Mouse (Mus musculus) sigmoid colon, adult 10 weeks (tissue): ENCODE results near the gene Tcte3. TPM values are rescaled to one million over a fixed set of nuclear protein-coding genes. Genes with fewer than 3 reads are reported as not detected.

Experiments
- polyA plus RNA-seq: library from polyadenylated mRNA; stranded (reverse); fragments of 350-450 nt; fragmentation: Illumina TruSeq; extraction: RNeasy Lipid Tissue Mini Kit (QIAGEN cat#74804); gene quantifications from one replicate; pipeline ENCODE4 v1.2.3, GENCODE M21; 2014; ENCODE audit warnings: low read depth, low replicate concordance

The Tcte3 gene
- polyA plus RNA-seq: not detected

DNA sequence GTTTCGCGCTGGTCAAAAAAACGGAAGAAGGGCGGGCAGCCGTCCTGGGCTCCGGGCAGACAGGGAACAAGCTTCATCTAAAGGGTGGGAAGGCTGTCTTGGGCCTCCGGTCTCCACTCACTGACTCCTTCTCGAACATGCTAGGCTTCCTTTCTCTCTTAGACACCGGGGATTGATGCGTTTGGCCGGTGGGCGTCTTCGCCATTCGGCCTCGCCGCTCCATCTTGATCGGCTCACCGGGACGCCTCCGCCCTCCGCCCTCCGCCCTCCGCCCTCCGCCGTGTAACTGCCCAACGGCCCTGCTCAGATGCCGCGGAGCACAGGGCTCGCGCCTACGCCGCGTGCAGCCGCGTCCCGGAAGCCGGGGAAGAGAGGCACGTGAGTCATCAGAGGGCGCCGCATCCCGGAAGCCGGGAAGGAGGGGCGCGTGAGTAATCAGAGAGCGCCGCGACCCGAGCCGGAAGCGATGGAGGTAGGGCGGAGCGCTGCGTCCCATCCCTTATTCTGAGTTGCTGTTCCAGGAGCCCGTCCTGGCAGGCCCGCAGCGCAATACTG lies at the start of gene Tcte3, which contains the start of the genes Ermard and Gm3448:
Gene Tcte3 (minus strand): TSS at position 314 of the 555 bp plus-strand sequence.
Gene Ermard (plus strand): TSS at position 34 of the 555 bp plus-strand sequence.
Gene Gm3448 (minus strand): TSS at position 363 of the 555 bp plus-strand sequence.

DNA sequence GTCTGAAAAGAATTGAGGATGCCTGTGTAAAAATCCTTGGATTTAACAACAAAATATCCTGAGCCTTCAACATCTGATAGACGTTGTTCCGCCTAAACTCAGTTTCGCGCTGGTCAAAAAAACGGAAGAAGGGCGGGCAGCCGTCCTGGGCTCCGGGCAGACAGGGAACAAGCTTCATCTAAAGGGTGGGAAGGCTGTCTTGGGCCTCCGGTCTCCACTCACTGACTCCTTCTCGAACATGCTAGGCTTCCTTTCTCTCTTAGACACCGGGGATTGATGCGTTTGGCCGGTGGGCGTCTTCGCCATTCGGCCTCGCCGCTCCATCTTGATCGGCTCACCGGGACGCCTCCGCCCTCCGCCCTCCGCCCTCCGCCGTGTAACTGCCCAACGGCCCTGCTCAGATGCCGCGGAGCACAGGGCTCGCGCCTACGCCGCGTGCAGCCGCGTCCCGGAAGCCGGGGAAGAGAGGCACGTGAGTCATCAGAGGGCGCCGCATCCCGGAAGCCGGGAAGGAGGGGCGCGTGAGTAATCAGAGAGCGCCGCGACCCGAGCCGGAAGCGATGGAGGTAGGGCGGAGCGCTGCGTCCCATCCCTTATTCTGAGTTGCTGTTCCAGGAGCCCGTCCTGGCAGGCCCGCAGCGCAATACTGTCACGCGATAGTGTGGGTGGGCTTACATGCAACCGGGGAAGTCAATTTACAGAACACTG lies 31.4 kb downstream of the Tcte3 start, which contains the start of gene Gm3435:
Gene Gm3435 (plus strand): TSS at position 471 of the 708 bp plus-strand sequence.

DNA sequence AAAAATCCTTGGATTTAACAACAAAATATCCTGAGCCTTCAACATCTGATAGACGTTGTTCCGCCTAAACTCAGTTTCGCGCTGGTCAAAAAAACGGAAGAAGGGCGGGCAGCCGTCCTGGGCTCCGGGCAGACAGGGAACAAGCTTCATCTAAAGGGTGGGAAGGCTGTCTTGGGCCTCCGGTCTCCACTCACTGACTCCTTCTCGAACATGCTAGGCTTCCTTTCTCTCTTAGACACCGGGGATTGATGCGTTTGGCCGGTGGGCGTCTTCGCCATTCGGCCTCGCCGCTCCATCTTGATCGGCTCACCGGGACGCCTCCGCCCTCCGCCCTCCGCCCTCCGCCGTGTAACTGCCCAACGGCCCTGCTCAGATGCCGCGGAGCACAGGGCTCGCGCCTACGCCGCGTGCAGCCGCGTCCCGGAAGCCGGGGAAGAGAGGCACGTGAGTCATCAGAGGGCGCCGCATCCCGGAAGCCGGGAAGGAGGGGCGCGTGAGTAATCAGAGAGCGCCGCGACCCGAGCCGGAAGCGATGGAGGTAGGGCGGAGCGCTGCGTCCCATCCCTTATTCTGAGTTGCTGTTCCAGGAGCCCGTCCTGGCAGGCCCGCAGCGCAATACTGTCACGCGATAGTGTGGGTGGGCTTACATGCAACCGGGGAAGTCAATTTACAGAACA lies 62.8 kb downstream of the Tcte3 start, which contains the start of the genes 9030025P20Rik and Gm3417:
Gene 9030025P20Rik (plus strand): TSS at position 107 of the 677 bp plus-strand sequence.
Gene Gm3417 (minus strand): TSS at position 429 of the 677 bp plus-strand sequence.

Other genes starting within 250 kb of the Tcte3 start
- gene Wdr27, start 98.3 kb downstream of the Tcte3 start, polyA plus RNA-seq: 2.8 TPM
- 148 TPM for gene 1600012H06Rik, start 98.3 kb downstream of the Tcte3 start, polyA plus RNA-seq
- gene Phf10, start 80.2 kb downstream of the Tcte3 start, polyA plus RNA-seq: 105 TPM
- gene 9030025P20Rik, start 63.0 kb downstream of the Tcte3 start, polyA plus RNA-seq: 8.1 TPM
- gene Gm3417, start 62.7 kb downstream of the Tcte3 start, polyA plus RNA-seq: 5.4 TPM
- gene Gm3435, start 31.3 kb downstream of the Tcte3 start, polyA plus RNA-seq: 2.1 TPM
- gene Ermard, start 280 bp downstream of the Tcte3 start, polyA plus RNA-seq: 76.8 TPM
- 7.4 TPM for gene Gm3448, start within 50 bp of the Tcte3 start, polyA plus RNA-seq